Mouse (Mus musculus): Measurements from ENCODE around the gene 1810009A15Rik. TPM values are rescaled to one million over a fixed set of nuclear protein-coding genes. Genes with fewer than 3 reads are reported as not detected.

The 1810009A15Rik gene
- polyA plus RNA-seq, 1 experiment, result 83.6 TPM

DNA sequence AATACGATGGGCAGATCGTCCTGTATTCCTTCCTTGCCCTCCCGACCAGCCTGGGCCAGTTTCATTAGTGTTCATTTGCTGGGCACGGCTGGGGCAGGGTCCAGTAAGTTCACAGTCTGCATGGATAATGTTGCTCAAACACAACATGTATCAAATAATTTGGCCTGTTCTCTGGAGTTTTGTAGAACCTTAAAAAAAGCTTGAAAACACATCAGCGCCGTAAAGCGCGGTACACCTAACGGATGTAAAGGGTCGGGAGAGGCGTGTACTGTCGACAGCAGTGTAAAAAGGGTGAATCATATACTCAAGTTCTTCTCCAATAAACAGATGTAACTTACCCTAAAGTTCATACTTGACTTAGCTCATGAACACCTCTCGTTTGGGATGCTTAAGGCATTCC, 9.9 kb downstream of the 1810009A15Rik start:
- Histone ChIP-seq H3K27ac (ENCODE audit: control insufficient read depth, insufficient read depth, low read depth, low read length, poor library complexity) (peak overlapping the region; percentile 71), H3K4me3 (replicated peaks; ENCODE audit: control insufficient read depth, low read depth, low read length) (peak overlapping the region; percentile 76), H3K4me1 (ENCODE audit: control insufficient read depth, insufficient read depth, low read length) (peaks cover 4% of the 10 kb centered on the region; the same call in 1 of the 2 replicates)
- TF ChIP-seq POLR2A (IDR thresholded peaks at IDR 0.05; ENCODE audit: borderline replicate concordance, control insufficient read depth, low read depth, low read length) (no peak), CTCF (IDR thresholded peaks at IDR 0.05; ENCODE audit: control insufficient read depth, insufficient read depth, low read length) (no peak)
- 2% methylated on average over 13 of the region's 13 CpGs for WGBS

DNA sequence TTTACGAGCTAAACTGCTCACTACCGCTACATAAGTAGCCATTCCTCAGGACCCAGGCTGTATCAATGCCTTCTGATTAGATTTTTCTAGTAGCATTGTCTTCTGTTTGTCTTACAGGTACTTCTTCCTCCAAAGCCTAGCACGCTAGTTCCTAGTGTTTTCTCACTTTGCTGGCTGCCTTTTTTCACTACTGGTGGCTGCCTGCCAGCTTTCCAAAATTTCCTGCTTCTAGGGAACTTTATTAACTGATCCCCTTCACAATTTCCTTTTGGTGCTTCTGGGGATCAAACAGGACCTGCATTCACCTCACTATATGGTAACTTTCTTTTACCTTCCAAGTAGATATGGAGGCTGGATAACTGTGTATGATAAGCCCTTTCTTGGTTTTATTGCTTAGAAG, 10.4 kb downstream of the 1810009A15Rik start:
- Histone ChIP-seq H3K4me3 (replicated peaks; ENCODE audit: control insufficient read depth, low read depth, low read length) (no peak overlapping the region), H3K27ac (ENCODE audit: control insufficient read depth, insufficient read depth, low read depth, low read length, poor library complexity) (no peak overlapping the region), H3K4me1 (ENCODE audit: control insufficient read depth, insufficient read depth, low read length) (peaks cover 4% of the 10 kb centered on the region; the same call in 1 of the 2 replicates)
- TF ChIP-seq CTCF (IDR thresholded peaks at IDR 0.05; ENCODE audit: control insufficient read depth, insufficient read depth, low read length), result no peak
- no peak for TF ChIP-seq POLR2A (IDR thresholded peaks at IDR 0.05; ENCODE audit: borderline replicate concordance, control insufficient read depth, low read depth, low read length)
- WGBS, result 47% methylated on average over 3 of the region's 3 CpGs

DNA sequence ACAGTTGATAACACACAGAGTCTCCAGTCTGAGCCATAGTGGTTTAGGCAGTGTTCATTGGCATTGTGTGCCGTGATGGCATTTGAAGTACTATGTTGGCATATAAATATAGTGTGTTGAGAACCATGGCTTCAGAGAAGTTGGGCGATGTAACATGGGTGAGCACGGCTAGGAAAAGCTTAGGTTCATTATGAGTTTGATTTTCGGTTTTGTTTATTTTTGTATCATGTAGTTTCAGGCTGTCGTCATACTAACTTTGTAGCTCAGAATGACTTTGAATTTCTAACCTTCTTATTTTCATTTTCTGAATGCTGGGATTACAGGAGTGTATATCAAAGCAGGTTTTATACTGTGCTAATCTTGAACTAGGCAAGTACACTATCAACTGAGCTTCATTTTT, 14.8 kb downstream of the 1810009A15Rik start:
- WGBS, result 90% methylated on average over 5 of the region's 5 CpGs
- H3K4me3 ChIP-seq (replicated peaks; ENCODE audit: control insufficient read depth, low read depth, low read length), result no peak overlapping the region
- peaks cover 1% of the 10 kb centered on the region; the same call in 1 of the 2 replicates for H3K4me1 ChIP-seq (ENCODE audit: control insufficient read depth, insufficient read depth, low read length)
- H3K27ac ChIP-seq (ENCODE audit: control insufficient read depth, insufficient read depth, low read depth, low read length, poor library complexity), result no peak overlapping the region
- TF ChIP-seq POLR2A (IDR thresholded peaks at IDR 0.05; ENCODE audit: borderline replicate concordance, control insufficient read depth, low read depth, low read length) (no peak), CTCF (IDR thresholded peaks at IDR 0.05; ENCODE audit: control insufficient read depth, insufficient read depth, low read length) (no peak)

DNA sequence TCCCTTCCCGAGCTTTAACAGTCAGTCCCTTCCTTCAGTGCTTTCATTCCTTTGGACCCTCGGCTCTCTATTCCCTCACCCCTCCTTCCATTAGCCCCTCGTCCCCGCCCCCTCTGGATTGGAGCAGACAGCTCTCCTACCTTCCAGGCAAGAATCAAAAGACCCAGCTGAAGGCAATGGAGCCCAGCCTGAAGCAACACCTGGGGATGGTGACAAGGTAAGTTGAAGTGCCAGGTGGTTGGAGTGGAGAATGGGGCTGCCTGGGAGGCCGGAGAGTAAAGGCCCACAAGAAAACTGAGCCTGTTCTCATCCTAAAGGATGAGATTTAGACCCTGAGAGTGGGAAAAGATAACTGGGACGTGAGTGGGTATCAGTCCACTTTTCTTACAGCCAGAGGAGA, 19.9 kb downstream of the 1810009A15Rik start:
- Histone ChIP-seq H3K4me3 (replicated peaks; ENCODE audit: control insufficient read depth, low read depth, low read length) (no peak overlapping the region), H3K27ac (ENCODE audit: control insufficient read depth, insufficient read depth, low read depth, low read length, poor library complexity) (no peak overlapping the region), H3K4me1 (ENCODE audit: control insufficient read depth, insufficient read depth, low read length) (no peaks in the 10 kb centered on the region)
- no peak for TF ChIP-seq POLR2A (IDR thresholded peaks at IDR 0.05; ENCODE audit: borderline replicate concordance, control insufficient read depth, low read depth, low read length)
- no peak for TF ChIP-seq CTCF (IDR thresholded peaks at IDR 0.05; ENCODE audit: control insufficient read depth, insufficient read depth, low read length)
- 91% methylated on average over 6 of the region's 6 CpGs for WGBS

DNA sequence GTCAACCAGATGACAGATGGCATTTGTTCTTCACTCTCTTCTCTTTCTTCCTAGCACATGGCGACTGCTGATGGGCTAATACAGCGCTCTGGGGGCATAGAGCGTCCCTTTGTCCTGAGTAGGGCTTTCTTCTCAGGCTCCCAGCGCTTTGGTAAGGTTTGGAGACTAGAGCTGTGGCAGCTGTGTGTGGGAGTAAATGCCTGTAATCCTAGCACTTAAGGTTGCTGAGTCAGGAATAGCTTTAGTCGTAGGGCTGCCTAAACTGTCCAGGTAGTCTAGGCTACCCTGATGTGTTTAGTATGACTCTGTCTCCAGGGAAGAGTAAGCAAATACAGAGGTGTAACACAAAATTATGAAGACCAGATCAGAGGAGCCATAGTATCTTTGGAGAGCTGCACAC, 23.2 kb downstream of the 1810009A15Rik start:
- Histone ChIP-seq H3K4me3 (replicated peaks; ENCODE audit: control insufficient read depth, low read depth, low read length) (no peak overlapping the region), H3K4me1 (ENCODE audit: control insufficient read depth, insufficient read depth, low read length) (no peaks in the 10 kb centered on the region), H3K27ac (ENCODE audit: control insufficient read depth, insufficient read depth, low read depth, low read length, poor library complexity) (no peak overlapping the region)
- WGBS, result 92% methylated on average over 5 of the region's 5 CpGs
- TF ChIP-seq POLR2A (IDR thresholded peaks at IDR 0.05; ENCODE audit: borderline replicate concordance, control insufficient read depth, low read depth, low read length) (no peak), CTCF (IDR thresholded peaks at IDR 0.05; ENCODE audit: control insufficient read depth, insufficient read depth, low read length) (no peak)

DNA sequence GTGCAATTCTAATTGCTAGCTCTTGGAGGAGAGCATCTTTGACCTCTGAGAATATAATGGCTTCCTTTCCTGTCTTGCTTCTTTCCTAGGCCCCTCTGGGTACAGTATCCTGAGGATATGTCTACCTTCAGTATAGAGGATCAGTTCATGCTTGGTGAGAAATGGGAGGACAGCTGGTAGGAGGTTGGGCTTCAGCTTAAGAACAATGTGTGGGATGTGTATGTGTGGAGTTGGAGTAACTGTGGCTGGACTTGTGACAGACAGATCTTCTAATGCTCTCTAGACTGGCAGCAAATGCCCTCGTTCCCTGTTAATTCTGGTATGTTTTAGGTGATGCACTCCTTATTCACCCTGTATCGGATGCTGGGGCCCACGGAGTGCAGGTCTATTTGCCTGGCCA, 25.6 kb downstream of the 1810009A15Rik start:
- Histone ChIP-seq H3K4me3 (replicated peaks; ENCODE audit: control insufficient read depth, low read depth, low read length) (no peak overlapping the region), H3K27ac (ENCODE audit: control insufficient read depth, insufficient read depth, low read depth, low read length, poor library complexity) (no peak overlapping the region), H3K4me1 (ENCODE audit: control insufficient read depth, insufficient read depth, low read length) (no peaks in the 10 kb centered on the region)
- TF ChIP-seq CTCF (IDR thresholded peaks at IDR 0.05; ENCODE audit: control insufficient read depth, insufficient read depth, low read length) (no peak), POLR2A (IDR thresholded peaks at IDR 0.05; ENCODE audit: borderline replicate concordance, control insufficient read depth, low read depth, low read length) (no peak)
- WGBS, result 94% methylated on average over 3 of the region's 3 CpGs

DNA sequence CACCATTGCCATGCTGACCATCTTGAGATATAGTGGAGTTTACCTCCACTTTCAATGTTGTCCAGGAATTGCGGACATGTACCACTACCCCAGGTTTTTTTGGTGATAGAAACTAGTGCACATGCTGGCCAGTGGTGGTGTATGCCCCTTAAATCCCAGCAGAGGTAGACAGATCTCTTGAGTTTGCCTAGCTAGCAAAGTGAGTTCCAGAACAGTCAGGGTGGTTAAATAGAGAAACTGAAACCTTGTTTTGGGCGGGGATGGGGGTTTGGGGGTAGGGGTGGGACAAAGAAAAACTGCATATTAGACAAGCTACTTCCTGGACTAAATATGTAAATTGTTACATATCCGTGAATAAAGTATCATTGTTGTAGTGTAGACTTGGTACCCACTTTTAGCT, 30.3 kb downstream of the 1810009A15Rik start:
- Histone ChIP-seq H3K27ac (ENCODE audit: control insufficient read depth, insufficient read depth, low read depth, low read length, poor library complexity) (no peak overlapping the region), H3K4me3 (replicated peaks; ENCODE audit: control insufficient read depth, low read depth, low read length) (no peak overlapping the region), H3K4me1 (ENCODE audit: control insufficient read depth, insufficient read depth, low read length) (peaks cover 3% of the 10 kb centered on the region; the same call in 1 of the 2 replicates)
- 52% methylated on average over 3 of the region's 3 CpGs for WGBS
- TF ChIP-seq POLR2A (IDR thresholded peaks at IDR 0.05; ENCODE audit: borderline replicate concordance, control insufficient read depth, low read depth, low read length) (no peak), CTCF (IDR thresholded peaks at IDR 0.05; ENCODE audit: control insufficient read depth, insufficient read depth, low read length) (no peak)

DNA sequence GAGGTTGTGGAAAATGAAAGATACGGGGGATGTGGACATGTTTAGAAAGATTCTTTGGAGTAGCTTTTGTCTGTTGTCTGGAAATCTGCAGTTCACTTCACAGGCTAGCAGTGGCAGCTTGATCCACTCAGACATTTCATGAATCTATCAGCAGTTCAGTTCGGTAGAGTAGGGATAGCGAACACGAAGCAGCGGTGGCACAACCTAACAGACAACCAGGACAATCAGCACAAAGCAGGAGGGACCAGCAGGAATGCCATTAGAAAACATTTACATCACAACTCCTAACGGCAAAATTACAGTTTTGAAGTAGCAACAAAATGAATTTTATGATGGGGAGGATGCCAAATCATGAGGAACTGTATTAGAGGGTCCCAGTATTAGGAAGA, 31.0 kb downstream of the 1810009A15Rik start:
- 70% methylated on average over 6 of the region's 6 CpGs for WGBS
- peak overlapping the region; percentile 11 for H3K4me3 ChIP-seq (replicated peaks; ENCODE audit: control insufficient read depth, low read depth, low read length)
- no peak overlapping the region; the same call in 1 of the 2 replicates for H3K27ac ChIP-seq (ENCODE audit: control insufficient read depth, insufficient read depth, low read depth, low read length, poor library complexity)
- peaks cover 3% of the 10 kb centered on the region; the same call in 1 of the 2 replicates for H3K4me1 ChIP-seq (ENCODE audit: control insufficient read depth, insufficient read depth, low read length)
- TF ChIP-seq POLR2A (IDR thresholded peaks at IDR 0.05; ENCODE audit: borderline replicate concordance, control insufficient read depth, low read depth, low read length) (no peak), CTCF (IDR thresholded peaks at IDR 0.05; ENCODE audit: control insufficient read depth, insufficient read depth, low read length) (no peak)

Data from bone marrow, adult 2 months (tissue).